Mouse (Mus musculus) skeletal muscle tissue, postnatal 0 days (tissue): ENCODE measurements around the gene Capn15. TPM values are rescaled to one million over a fixed set of nuclear protein-coding genes. Genes with fewer than 3 reads are reported as not detected.

Experiments
- polyA plus RNA-seq: library from polyadenylated mRNA; unstranded; fragments of >200 nt; fragmentation: Nextera tagmentation; extraction: Ambion mirVana; gene quantifications from 2 replicates; pipeline ENCODE4 v1.2.1, GENCODE M21; 2015

Gene Capn15
- polyA plus RNA-seq = 6.7 and 8.4 TPM in 2 replicates

DNA sequence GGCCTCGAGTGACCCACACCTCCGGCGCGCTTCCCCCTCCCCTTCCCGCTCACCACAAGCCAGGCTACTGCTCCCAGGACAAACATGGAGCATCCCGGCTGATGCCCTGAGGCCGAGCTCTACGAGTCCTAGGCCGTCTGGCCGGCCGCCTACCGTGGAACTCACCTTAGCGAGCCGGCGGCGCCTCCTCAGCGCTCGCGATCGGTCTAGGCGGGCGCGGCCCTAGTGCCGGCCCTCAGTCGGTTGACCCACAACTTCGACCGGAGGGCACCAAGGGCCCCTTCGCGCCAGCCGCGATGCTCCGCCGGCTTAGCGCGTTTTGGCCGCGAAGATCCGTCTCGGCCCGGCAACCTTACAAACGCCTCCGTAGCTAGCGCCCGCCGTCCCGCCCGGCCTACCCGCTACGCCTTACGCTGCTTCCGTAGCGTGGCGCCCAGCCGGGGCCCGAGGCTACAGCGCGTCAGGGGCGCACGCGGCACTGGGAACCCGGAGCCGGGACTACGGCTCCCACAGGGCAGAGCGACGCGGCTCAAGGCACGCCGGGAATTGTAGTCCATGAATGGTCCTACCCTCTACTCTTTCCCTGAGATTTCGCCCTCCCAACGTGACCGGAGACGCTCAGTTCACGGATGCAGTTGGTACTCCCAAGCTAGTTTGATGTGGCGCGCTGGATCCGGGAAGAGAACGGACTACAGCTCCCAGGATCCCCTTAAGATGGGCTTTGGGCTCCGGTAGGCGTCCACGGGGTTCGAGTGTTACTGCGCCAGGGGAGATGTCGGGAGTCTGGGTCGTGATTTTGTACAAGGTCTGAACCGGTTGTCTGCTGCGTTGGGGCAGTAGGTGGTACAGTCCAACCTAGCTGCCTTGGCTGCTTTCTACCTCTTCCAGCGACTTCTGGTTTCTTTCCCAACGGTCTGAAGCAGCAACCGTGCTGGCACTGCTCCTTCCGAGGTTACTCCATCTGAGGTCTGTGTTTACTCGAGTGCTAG, at the start of gene Capn15:
Gene Capn15 (minus strand): TSS at position 491 of the 989 bp plus-strand sequence.

DNA sequence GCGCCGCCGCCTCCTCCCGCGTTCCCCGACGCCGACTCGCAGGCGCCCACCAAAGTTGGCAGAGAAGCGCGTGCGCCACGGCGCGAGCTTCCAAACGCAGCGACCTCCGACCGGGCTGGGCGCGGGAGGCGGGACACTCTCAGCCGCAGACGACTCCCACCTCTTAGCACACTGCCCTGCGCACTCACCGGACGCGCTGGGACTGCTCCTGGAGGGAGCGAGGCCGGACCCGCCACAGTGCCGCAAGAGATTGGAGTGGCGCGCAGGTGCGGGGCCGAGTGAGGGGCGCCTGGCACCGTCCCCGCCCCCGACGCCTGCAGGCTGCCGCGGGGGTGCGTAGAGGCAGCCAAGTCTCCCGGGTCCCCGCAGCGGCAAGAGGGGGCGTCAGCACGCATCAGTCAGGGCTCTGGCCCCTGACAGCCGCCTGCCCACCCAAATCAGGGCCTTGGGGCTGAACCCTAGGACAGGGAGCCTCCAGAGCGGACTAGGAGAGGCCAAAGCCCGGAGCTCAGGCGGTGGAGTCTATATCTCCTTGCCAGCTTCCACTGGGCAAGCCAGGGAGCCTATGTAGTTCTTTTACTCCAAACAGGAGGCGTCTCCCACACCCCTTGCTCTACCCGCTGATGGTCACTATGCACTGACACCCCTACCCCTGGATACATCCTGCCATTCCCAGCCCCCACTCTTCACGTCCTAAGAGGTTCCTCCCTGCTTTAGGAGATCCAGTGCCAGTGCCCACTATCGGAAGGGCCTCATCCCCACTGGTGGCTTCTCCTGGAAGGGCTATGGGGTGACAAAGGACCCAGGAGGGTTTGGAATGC, 33.6 kb downstream of the Capn15 start, which contains the start of gene A930017K11Rik:
Gene A930017K11Rik (minus strand): TSS at position 763 of the 821 bp plus-strand sequence.

DNA sequence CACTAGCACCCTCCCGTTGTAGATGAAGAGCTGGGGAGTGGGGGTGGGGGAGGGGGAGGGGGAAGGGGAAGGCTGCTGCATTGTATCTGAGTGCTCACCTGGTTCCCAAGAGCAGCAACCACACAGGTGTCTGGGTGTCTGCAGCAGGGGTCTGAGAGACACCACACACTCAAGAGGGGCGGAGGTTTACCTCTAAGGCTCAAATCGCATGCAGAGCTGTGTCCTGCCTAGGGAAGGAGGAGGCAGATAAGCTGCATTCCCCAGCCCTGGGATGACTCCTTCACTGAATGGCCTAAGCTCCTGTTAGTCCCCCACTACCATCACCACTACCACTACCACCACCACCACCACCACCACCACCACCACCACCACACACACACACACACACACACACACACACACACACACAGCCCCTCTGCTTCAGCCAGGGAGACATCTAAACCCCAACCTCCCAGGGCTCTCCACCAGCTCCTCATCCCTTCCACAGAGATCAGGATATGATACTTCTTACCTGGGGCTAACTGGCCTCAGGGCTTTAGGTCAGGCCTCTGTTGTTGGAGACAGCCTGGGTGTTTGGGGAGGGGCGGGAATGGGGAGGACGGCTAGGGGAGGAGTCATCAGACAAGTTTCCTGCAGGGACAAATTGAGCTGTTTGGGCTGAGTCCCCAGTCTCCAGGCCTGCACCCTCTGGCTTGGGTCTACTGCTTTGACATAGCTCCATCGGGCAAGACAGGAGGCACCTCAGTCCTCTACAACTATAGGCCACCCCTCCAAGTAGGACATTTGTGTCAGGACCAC, 41.0 kb downstream of the Capn15 start, which contains the start of the genes Pigq and Nhlrc4:
Gene Pigq (minus strand): TSS at position 571 of the 798 bp plus-strand sequence.
Gene Nhlrc4 (minus strand): TSS at position 596 of the 798 bp plus-strand sequence.

DNA sequence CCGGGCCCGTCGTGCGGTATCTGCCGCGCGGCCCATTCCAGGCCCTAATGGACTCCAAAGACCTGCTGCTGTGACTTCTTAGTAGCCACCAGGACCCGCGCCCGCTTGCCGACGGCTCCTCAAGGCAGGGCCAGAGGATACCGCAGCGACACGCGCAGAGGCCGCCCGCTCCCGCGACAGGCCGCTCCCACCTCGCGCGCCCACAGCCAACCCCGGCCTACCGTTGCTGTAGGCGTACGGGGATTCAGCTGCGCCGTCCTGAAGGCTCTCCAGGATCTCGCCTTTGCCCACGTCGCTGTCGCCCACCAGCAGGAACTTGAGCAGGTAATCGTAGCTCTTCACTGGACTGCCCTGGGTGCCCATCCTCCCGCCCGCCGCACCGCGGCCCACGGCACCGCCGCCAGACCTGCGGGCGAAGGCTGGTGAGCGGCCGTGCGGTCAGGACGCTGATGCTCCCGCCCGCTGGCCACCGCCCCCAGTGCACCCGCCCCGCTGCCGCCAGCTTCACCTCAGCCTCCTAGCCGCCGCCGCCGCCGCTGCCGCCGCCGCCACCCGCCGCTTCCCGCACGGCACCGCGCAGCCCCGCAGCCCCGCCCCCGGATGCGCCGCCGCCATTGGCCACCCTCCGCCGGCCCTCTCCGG, 66.3 kb downstream of the Capn15 start, which contains the start of gene Rab40c:
Gene Rab40c (minus strand): TSS at position 584 of the 642 bp plus-strand sequence.

Other genes with a start within 250 kb of the Capn15 start
- gene Mslnl, start 249.8 kb downstream of the Capn15 start, polyA plus RNA-seq = not detected in 2 replicates
- gene Msln, start 231.4 kb downstream of the Capn15 start, polyA plus RNA-seq = 1.4 and 1.7 TPM in 2 replicates
- gene Narfl, start 212.0 kb downstream of the Capn15 start, polyA plus RNA-seq = 36.6 and 38.7 TPM in 2 replicates
- 31.4 and 32.9 TPM in 2 replicates for gene Haghl, start 200.1 kb downstream of the Capn15 start, polyA plus RNA-seq
- 0.16 and 0.22 TPM in 2 replicates for gene Ccdc78, start 199.2 kb downstream of the Capn15 start, polyA plus RNA-seq
- 55.4 and 60.9 TPM in 2 replicates for gene Fam173a, start 192.9 kb downstream of the Capn15 start, polyA plus RNA-seq
- 0.35 and 0.65 TPM in 2 replicates for gene AC134908.4, start 190.1 kb downstream of the Capn15 start, polyA plus RNA-seq
- gene Metrn, start 188.7 kb downstream of the Capn15 start, polyA plus RNA-seq = 22.8 and 28.7 TPM in 2 replicates
- gene Fbxl16, start 176.7 kb downstream of the Capn15 start, polyA plus RNA-seq = 0.72 and 0.95 TPM in 2 replicates
- 11.8 and 12.4 TPM in 2 replicates for gene Wdr24, start 162.2 kb downstream of the Capn15 start, polyA plus RNA-seq
- 17.9 and 23.0 TPM in 2 replicates for gene Jmjd8, start 156.9 kb downstream of the Capn15 start, polyA plus RNA-seq
- 186 and 212 TPM in 2 replicates for gene Stub1, start 152.4 kb downstream of the Capn15 start, polyA plus RNA-seq
- gene Rhbdl1, start 148.5 kb downstream of the Capn15 start, polyA plus RNA-seq = 13.6 and 17.2 TPM in 2 replicates
- gene Gm20683, start 144.0 kb downstream of the Capn15 start, polyA plus RNA-seq = 4.3 and 4.5 TPM in 2 replicates
- 11.2 and 13.6 TPM in 2 replicates for gene Rhot2, start 140.9 kb downstream of the Capn15 start, polyA plus RNA-seq
- gene Wdr90, start 124.3 kb downstream of the Capn15 start, polyA plus RNA-seq = 3.5 and 5.5 TPM in 2 replicates
- 120 and 122 TPM in 2 replicates for gene Mcrip2, start 117.0 kb downstream of the Capn15 start, polyA plus RNA-seq
- gene Mettl26, start 110.7 kb downstream of the Capn15 start, polyA plus RNA-seq = 35.5 and 37.9 TPM in 2 replicates
- gene Wfikkn1, start 104.9 kb downstream of the Capn15 start, polyA plus RNA-seq = 0.15 and 0.19 TPM in 2 replicates
- gene Rab40c, start 66.1 kb downstream of the Capn15 start, polyA plus RNA-seq = 9.7 and 10.2 TPM in 2 replicates
- gene Pigq, start 40.9 kb downstream of the Capn15 start, polyA plus RNA-seq = 27.6 and 28.6 TPM in 2 replicates
- gene Nhlrc4, start 40.8 kb downstream of the Capn15 start, polyA plus RNA-seq = not detected in 2 replicates
- gene A930017K11Rik, start 33.2 kb downstream of the Capn15 start, polyA plus RNA-seq = 0.14 TPM in 1 of 2 replicates, not detected in the other
- 9.0 and 10.9 TPM in 2 replicates for gene Rab11fip3, start 83.8 kb upstream of the Capn15 start, polyA plus RNA-seq
- 18.5 and 22.5 TPM in 2 replicates for gene Decr2, start 104.5 kb upstream of the Capn15 start, polyA plus RNA-seq
- gene Nme4, start 109.8 kb upstream of the Capn15 start, polyA plus RNA-seq = 28.8 and 36.8 TPM in 2 replicates
- 1.8 and 2.0 TPM in 2 replicates for gene Tmem8, start 127.5 kb upstream of the Capn15 start, polyA plus RNA-seq
- gene Mrpl28, start 137.7 kb upstream of the Capn15 start, polyA plus RNA-seq = 122 and 126 TPM in 2 replicates
- gene Axin1, start 152.9 kb upstream of the Capn15 start, polyA plus RNA-seq = 6.8 and 6.9 TPM in 2 replicates
- gene Pdia2, start 213.3 kb upstream of the Capn15 start, polyA plus RNA-seq = not detected in 2 replicates
- 0.45 and 0.77 TPM in 2 replicates for gene Rgs11, start 217.2 kb upstream of the Capn15 start, polyA plus RNA-seq
- 6.3 and 7.5 TPM in 2 replicates for gene Arhgdig, start 222.0 kb upstream of the Capn15 start, polyA plus RNA-seq